ENCODE assay signal across 22 mouse cellular contexts in genomic region chr12:79047203-79047602, GRCm38 (mm10).
"Had no signal": no experiment of that assay in that cellular context is flagged by ENCODE, and none has a peak within 500 bp of the region (broad histone marks: within the 10 kb centered on the region; RNA-seq: fewer than 3 reads in every experiment).

No protein-coding gene starts in this region.

- ATAC-seq: inflammation-experienced regulatory T-cells, adult 6 months; liver, postnatal 0 days; midbrain, embryonic 13.5 days; midbrain, embryonic 16.5 days had no signal

- H3K4me2 ChIP-seq: kidney, embryonic 15.5 days; limb, embryonic 12.5 days; limb, embryonic 15.5 days; liver, embryonic 11.5 days; midbrain, embryonic 13.5 days; neural tube, embryonic 13.5 days had no signal

- H3K4me3 ChIP-seq: kidney, embryonic 15.5 days; limb, embryonic 12.5 days; limb, embryonic 15.5 days; megakaryocyte, embryonic 14.5 days; midbrain, embryonic 10.5 days; midbrain, embryonic 13.5 days; myocyte; neural tube, embryonic 13.5 days had no signal

- H3K9ac ChIP-seq: kidney, embryonic 15.5 days; limb, embryonic 12.5 days; limb, embryonic 15.5 days; liver, embryonic 14.5 days; liver, postnatal 0 days; midbrain, embryonic 13.5 days; neural tube, embryonic 13.5 days had no signal

- DNase-seq: kidney, adult 11 months; kidney, adult 8-10 months; kidney, postnatal 10 days; kidney, postnatal 36 days; left cerebral cortex, postnatal 4 days; liver, postnatal 0 days; retina, postnatal 1 day; right cerebral cortex, postnatal 25 days; thymus, adult 18-20 months; thymus, postnatal 36 days had no signal

- H3K9me3 ChIP-seq: kidney, embryonic 15.5 days; limb, embryonic 15.5 days; midbrain, embryonic 10.5 days; midbrain, embryonic 13.5 days; neural tube, embryonic 13.5 days had no signal

- H3K4me1 ChIP-seq: kidney, embryonic 15.5 days; midbrain, embryonic 10.5 days; midbrain, embryonic 13.5 days; neural tube, embryonic 13.5 days had no signal

- H3K27me3 ChIP-seq: kidney, embryonic 15.5 days; limb, embryonic 12.5 days; limb, embryonic 15.5 days; midbrain, embryonic 13.5 days; neural tube, embryonic 13.5 days had no signal

- H3K27ac ChIP-seq: kidney, embryonic 15.5 days; limb, embryonic 12.5 days; limb, embryonic 15.5 days; liver, embryonic 14.5 days; midbrain, embryonic 10.5 days; midbrain, embryonic 13.5 days; neural tube, embryonic 13.5 days had no signal
